Mouse (Mus musculus) bone marrow macrophage, adult 2 months (primary cell): Measurements from ENCODE around the gene Tk1. TPM values are rescaled to one million over a fixed set of nuclear protein-coding genes. Genes with fewer than 3 reads are reported as not detected.
"Not testable (repeated sequence)": the region's sequence is repeated elsewhere in the genome, so short reads cannot be mapped to it uniquely, and the experiment has no call there.

ENCODE experiments used
- H3K27ac ChIP-seq: 2 replicates; pipeline ENCODE4 v1.5.1; 2012; ENCODE audit warnings: low read depth, low read length; ENCODE audit not compliant: insufficient read depth
- H3K4me1 ChIP-seq: 2 replicates; pipeline ENCODE4 v1.6.1; 2012; ENCODE audit warnings: low read length; ENCODE audit not compliant: control insufficient read depth, insufficient read depth
- H3K4me3 ChIP-seq: 2 replicates; pipeline ENCODE4 v1.5.1; 2012; ENCODE audit warnings: mild to moderate bottlenecking, low read length, moderate library complexity; ENCODE audit not compliant: insufficient read depth
- CTCF ChIP-seq: IDR thresholded peaks from 2 replicates; pipeline ENCODE4 v1.5.1; 2012; ENCODE audit warnings: low read depth, mild to moderate bottlenecking, low read length, moderate library complexity
- POLR2A ChIP-seq: IDR thresholded peaks from 2 replicates; pipeline ENCODE4 v1.6.1; 2012; ENCODE audit warnings: mild to moderate bottlenecking, low read depth, low read length, borderline replicate concordance
- polyA plus RNA-seq: library from polyadenylated mRNA; stranded (reverse); fragments of >200 nt; gene quantifications from 2 replicates; pipeline ENCODE4 v1.2.4, GENCODE M21; 2012; ENCODE audit not compliant: missing spikeins, insufficient read depth, insufficient read length

Gene Tk1
- polyA plus RNA-seq, 1 experiment: 70.1 TPM

GRCm38 (mm10) chr11:117823411-117823810 is 2.5 kb downstream of the Tk1 start:
- Histone ChIP-seq H3K27ac (no peak overlapping the region), H3K4me1 (peaks cover 38% of the 10 kb centered on the region), H3K4me3 (no peak overlapping the region)
- TF ChIP-seq CTCF (no peak), POLR2A (no peak)

DNA sequence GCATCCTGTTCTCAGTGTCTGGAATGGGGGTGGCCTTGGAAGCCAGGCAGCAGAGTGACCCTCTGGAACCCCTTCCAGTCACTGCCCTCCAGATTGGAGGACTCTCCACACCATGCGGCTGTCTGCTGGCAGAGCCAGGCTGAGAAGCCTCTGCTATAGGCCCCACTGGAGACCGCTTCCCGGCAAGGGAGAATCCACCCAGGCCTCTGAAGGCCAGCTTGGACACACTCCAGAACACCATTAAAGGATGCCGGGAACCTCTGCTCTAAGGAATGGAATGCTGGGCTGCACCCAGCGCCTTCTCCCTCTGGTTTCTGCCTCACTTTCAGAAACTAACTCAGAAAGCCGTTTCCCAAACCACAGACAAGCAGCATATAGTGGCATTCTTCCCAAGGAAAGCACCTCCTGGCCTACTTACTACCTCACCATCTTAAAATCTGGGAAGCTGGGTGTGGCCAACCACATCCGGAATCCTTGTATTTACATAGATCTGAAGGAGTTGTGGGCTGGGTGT is 3.1 kb downstream of the Tk1 start:
- peaks cover 35% of the 10 kb centered on the region for H3K4me1 ChIP-seq

DNA sequence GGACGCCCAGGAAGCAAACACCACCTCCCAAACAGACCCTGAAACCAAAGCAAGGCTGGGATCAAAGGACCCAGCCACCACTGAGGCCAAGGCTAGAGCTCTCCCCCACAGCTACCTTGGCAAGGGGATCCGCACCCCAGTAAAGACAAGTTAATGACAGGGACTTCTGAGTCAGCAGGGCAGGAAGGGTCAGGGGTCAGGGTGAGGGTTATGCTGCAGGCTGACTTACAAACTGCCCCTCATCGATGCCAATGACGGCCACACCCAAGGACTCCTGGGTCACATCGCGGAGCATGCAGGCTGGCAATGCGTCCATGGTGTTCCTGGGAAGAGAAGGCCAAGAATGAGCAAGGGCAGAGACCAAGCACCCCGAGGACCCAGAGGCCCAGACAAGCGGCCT is 4.0 kb downstream of the Tk1 start:
- TF ChIP-seq CTCF (no peak), POLR2A (no peak)
- Histone ChIP-seq H3K4me3 (no peak overlapping the region), H3K27ac (no peak overlapping the region), H3K4me1 (peaks cover 26% of the 10 kb centered on the region)

More for the DNA sequence above, 3.1 kb downstream of the Tk1 start:
- TF ChIP-seq POLR2A (no peak), CTCF (no peak)
- Histone ChIP-seq H3K4me3 (no peak overlapping the region), H3K27ac (no peak overlapping the region)

DNA sequence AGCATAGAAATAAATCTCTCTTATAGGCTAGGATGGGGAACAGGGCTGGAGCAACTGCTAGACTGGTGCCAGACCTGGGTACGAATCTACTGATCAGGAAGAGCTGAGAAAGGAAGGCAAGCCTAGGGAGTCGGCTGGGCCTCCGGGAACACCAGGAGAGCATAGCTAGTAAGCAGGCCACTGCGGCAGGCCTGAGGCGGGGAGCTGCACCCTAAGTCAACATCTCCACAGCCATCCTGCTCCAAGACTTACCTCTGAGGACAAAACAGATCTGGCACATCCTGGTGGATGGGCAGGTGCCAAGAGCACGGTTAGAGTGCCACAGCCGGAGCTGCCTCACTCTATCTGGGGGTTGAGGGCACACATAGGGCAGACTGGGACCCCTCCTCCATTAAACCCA is 5.7 kb downstream of the Tk1 start:
- Histone ChIP-seq H3K27ac (no peak overlapping the region), H3K4me3 (no peak overlapping the region), H3K4me1 (peaks cover 16% of the 10 kb centered on the region)
- TF ChIP-seq CTCF (no peak), POLR2A (no peak)

- H3K27ac ChIP-seq: no peak overlapping the region
- peaks cover 14% of the 10 kb centered on the region for H3K4me1 ChIP-seq
- no peak overlapping the region for H3K4me3 ChIP-seq
- no peak for TF ChIP-seq CTCF
- no peak for TF ChIP-seq POLR2A
Measured at GRCm38 (mm10) chr11:117819095-117819494, 6.8 kb downstream of the Tk1 start.

DNA sequence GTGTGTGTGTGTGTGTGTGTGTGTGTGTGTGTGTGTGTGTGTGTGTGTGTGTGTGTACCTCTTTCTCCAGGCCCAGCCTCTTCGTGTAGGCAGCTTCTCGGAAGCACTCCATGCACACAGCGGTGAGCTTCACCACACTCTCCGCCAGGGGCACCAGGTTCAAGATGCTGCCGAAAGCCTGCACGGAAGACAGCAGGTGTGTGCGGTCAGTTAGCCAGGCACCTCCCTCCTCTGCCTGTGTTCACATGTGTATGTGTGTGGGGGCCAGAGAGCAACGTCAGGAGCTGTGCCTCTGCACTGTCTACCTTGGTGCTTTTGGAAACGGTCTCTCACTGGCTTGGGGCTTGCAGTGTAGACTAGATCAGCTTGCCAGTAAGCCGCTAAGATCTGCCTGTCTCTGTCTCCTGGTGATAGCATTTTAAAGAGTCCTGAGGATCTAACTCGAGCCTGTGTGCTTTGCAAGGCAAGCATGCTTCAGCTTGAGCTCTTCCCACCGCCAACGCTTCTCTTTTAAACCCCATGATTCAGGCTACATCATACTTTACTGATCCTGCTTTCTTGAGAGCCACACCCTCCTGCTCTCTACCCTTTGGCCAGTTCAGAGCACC is 9.4 kb downstream of the Tk1 start:
- Histone ChIP-seq H3K4me1 (peaks cover 12% of the 10 kb centered on the region), H3K4me3 (no peak overlapping the region), H3K27ac (no peak overlapping the region)
- no peak for TF ChIP-seq POLR2A
- TF ChIP-seq CTCF: no peak

DNA sequence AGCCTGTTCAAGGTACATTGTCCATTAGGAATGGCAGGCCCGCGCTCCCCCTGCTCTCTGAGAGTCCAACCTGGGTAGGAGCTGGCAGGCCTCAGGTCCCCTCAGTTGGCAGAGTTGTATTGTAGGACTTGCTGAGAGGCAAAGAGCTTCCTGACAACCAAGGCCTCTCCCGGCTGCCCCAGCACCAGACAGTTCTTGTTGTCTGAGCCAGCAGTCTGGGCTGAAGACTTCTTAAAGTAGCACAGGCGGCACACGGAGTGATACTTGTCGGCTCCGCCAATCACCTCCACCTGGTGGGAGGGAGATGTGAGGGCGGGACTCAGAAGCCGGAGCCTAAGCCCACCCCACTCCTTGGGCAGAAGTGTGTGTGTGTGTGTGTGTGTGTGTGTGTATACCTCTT is 10.0 kb downstream of the Tk1 start:
- H3K4me1 ChIP-seq: peaks cover 14% of the 10 kb centered on the region
- H3K4me3 ChIP-seq, H3K27ac ChIP-seq: not testable (repeated sequence)

- H3K27ac ChIP-seq: no peak overlapping the region
- H3K4me3 ChIP-seq: no peak overlapping the region
- H3K4me1 ChIP-seq: peaks cover 13% of the 10 kb centered on the region
- TF ChIP-seq CTCF: no peak
- no peak for TF ChIP-seq POLR2A
Measured at GRCm38 (mm10) chr11:117814704-117815366, 11.1 kb downstream of the Tk1 start.

- Histone ChIP-seq H3K27ac (no peak overlapping the region), H3K4me3 (no peak overlapping the region), H3K4me1 (peaks cover 18% of the 10 kb centered on the region)
- TF ChIP-seq CTCF (no peak), POLR2A (no peak)
Measured at GRCm38 (mm10) chr11:117813867-117814266, 12.0 kb downstream of the Tk1 start.

DNA sequence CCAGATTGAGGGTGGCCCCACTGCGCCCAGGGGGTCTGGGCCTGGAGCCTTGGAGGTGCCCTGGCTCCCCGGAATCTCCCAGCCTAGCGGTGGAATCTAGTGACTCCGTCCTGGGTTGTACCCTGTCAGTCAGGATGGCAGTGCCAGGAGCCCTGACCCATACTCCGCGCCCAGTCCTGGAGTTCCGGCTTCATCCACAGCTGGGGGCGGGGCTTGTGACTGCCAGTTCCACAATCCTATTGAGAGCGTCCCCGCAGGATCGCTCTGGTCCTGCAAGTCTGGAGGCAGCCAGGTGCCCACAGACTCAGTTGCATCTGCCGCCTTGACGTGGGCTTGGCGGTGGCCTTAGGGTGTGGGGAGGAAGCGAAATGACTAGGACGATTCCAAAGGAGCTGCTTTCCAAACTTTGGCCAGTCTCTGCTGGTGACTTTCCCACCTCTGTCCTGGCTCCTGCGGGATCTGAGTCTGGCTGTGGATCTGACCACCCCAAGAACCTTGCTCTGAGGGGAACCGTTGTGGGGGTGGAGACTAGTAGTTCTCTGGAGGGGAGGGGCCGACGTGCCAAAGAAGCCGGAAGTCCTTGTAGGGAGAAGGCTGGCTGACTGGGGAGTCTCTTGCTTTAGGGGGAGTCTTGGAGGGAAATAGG is 15.4 kb downstream of the Tk1 start:
- peak overlapping the region; percentile 74 for H3K27ac ChIP-seq
- peaks cover 18% of the 10 kb centered on the region for H3K4me1 ChIP-seq
- H3K4me3 ChIP-seq: peak overlapping the region; percentile 79
- TF ChIP-seq POLR2A (no peak), CTCF (no peak)
